Mouse (Mus musculus) intestine, postnatal 0 days (tissue): ENCODE measurements around the gene Slc39a7. TPM values are rescaled to one million over a fixed set of nuclear protein-coding genes. Genes with fewer than 3 reads are reported as not detected.

ENCODE experiments used
- ATAC-seq: fragments of 200-750 bp; cut with Nextera tagmentation; 2 replicates; pipeline ENCODE4 v1.8.0; 2017; ENCODE audit warnings: mild to moderate bottlenecking, moderate TSS enrichment, moderate library complexity
- H3K27ac ChIP-seq: fragments of 300-500 bp; sonication (generic); 2 replicates; pipeline ENCODE4 v1.5.1; 2014; ENCODE audit warnings: mild to moderate bottlenecking, low read depth, low read length, moderate library complexity
- H3K27me3 ChIP-seq: fragments of 300-500 bp; sonication (generic); replicated peaks from 2 replicates; pipeline ENCODE4 v1.6.1; 2014; ENCODE audit warnings: low read length, mixed read lengths; ENCODE audit not compliant: control insufficient read depth, insufficient read depth
- H3K36me3 ChIP-seq: fragments of 300-500 bp; sonication (generic); 2 replicates; pipeline ENCODE4 v1.6.1; 2014; ENCODE audit warnings: mild to moderate bottlenecking, moderate library complexity; ENCODE audit not compliant: control insufficient read depth, insufficient read depth
- H3K4me1 ChIP-seq: fragments of 300-500 bp; sonication (generic); replicated peaks from 2 replicates; pipeline ENCODE4 v1.6.1; 2014; ENCODE audit warnings: antibody characterized with exemption, low read length, mixed read lengths; ENCODE audit not compliant: control insufficient read depth, insufficient read depth
- H3K4me2 ChIP-seq: fragments of 300-500 bp; sonication (generic); replicated peaks from 2 replicates; pipeline ENCODE4 v1.6.1; 2014; ENCODE audit warnings: low read depth, mild to moderate bottlenecking, moderate library complexity
- H3K4me3 ChIP-seq: fragments of 300-500 bp; sonication (generic); 2 replicates; pipeline ENCODE4 v1.5.1; 2014; ENCODE audit warnings: low read depth, low read length
- H3K9ac ChIP-seq: fragments of 300-500 bp; sonication (generic); 2 replicates; pipeline ENCODE4 v1.6.1; 2014; ENCODE audit warnings: mild to moderate bottlenecking, low read depth, low read length
- H3K9me3 ChIP-seq: fragments of 300-500 bp; sonication (generic); 2 replicates; pipeline ENCODE4 v1.6.1; 2016; ENCODE audit warnings: mixed run types; ENCODE audit not compliant: control insufficient read depth
- CTCF ChIP-seq: sonication (generic); IDR thresholded peaks from 2 replicates; pipeline ENCODE4 v1.5.1; 2016; ENCODE audit warnings: low read depth, mild to moderate bottlenecking, control low read depth, antibody characterized with exemption, moderate library complexity
- WGBS: fragments of 180-500 bp; shearing (Covaris S2); extraction: QIAGEN DNeasy Blood & Tissue Kit; methylation state at CpG from one replicate; pipeline ENCODE4 v1.1.7; 2014; 5-methylcytosine and 5-hydroxymethylcytosine counted together
- polyA plus RNA-seq: library from polyadenylated mRNA; unstranded; fragments of >200 nt; fragmentation: Nextera tagmentation; extraction: Ambion mirVana; gene quantifications from 2 replicates; pipeline ENCODE4 v1.2.1, GENCODE M21; 2015

The Slc39a7 gene
- polyA plus RNA-seq, 1 experiment from 2014 or later, result 99.1 TPM

DNA sequence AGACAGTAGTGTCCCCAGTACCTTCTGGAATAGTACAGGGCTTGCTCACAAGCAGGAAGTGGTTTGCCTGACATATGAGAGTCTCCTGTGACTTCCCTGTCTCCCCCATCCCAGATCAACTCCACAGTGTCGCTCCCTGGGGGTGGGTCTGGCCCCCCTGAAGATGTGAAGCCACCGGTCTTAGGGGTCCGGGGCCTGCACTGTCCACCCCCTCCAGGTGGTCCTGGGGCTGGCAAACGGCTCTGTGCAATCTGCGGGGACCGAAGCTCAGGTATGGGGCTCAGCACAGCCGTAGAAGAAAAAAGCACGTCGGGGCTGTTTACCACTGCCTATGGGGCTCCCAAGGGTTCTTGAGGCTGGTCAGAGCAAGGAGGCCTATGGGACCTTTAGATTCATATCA, 2.0 kb upstream of the Slc39a7 start:
- TF ChIP-seq CTCF, result no peak; the same call in 1 of the 2 replicates
- peaks cover 47% of the 10 kb centered on the region for H3K36me3 ChIP-seq
- H3K4me3 ChIP-seq, result no peak overlapping the region

GRCm38 (mm10) chr17:34032806-34033205, 1.3 kb upstream of the Slc39a7 start:
- peak overlapping the region; percentile 94; the same call in 1 of the 2 replicates for H3K27ac ChIP-seq
- TF ChIP-seq CTCF, result no peak
- peak overlapping the region; percentile 70 for H3K4me3 ChIP-seq

More for the DNA sequence above, 2.0 kb upstream of the Slc39a7 start:
- H3K4me1 ChIP-seq, result 0 out of 2 replicates have a peak, but pooled peaks cover 7% of the 10 kb centered on the region
- H3K4me2 ChIP-seq, result no peak overlapping the region; the same call in none of the 2 replicates
- ATAC-seq, result no peak
- no peak overlapping the region for H3K27ac ChIP-seq
- WGBS, result 84% methylated on average over 9 of the region's 9 CpGs
- no peak overlapping the region for H3K9ac ChIP-seq
- H3K9me3 ChIP-seq, result no peaks in the 10 kb centered on the region
- no peaks in the 10 kb centered on the region for H3K27me3 ChIP-seq

GRCm38 (mm10) chr17:34032174-34032632, 721 bp upstream of the Slc39a7 start:
- no peaks in the 10 kb centered on the region for H3K27me3 ChIP-seq
- peak overlapping the region; percentile 70 for H3K4me3 ChIP-seq
- peaks cover 11% of the 10 kb centered on the region; the same call in 1 of the 2 replicates for H3K4me1 ChIP-seq
- WGBS, result 0% methylated on average over 19 of the region's 48 CpGs
- peaks cover 43% of the 10 kb centered on the region for H3K36me3 ChIP-seq
- TF ChIP-seq CTCF, result no peak
- peak overlapping the region; percentile 87 for H3K4me2 ChIP-seq
- H3K27ac ChIP-seq, result peak overlapping the region; percentile 94
- no peaks in the 10 kb centered on the region for H3K9me3 ChIP-seq
- peak overlapping the region; percentile 86 for H3K9ac ChIP-seq
- ATAC-seq, result peak; percentile 16

More at GRCm38 (mm10) chr17:34032806-34033205, 1.3 kb upstream of the Slc39a7 start:
- 57% methylated on average over 9 of the region's 9 CpGs for WGBS
- H3K4me1 ChIP-seq, result 0 out of 2 replicates have a peak, but pooled peaks cover 10% of the 10 kb centered on the region
- H3K4me2 ChIP-seq, result peak overlapping the region; percentile 87
- peak overlapping the region; percentile 86 for H3K9ac ChIP-seq
- no peaks in the 10 kb centered on the region for H3K9me3 ChIP-seq
- no peak for ATAC-seq
- peaks cover 49% of the 10 kb centered on the region for H3K36me3 ChIP-seq
- no peaks in the 10 kb centered on the region for H3K27me3 ChIP-seq

DNA sequence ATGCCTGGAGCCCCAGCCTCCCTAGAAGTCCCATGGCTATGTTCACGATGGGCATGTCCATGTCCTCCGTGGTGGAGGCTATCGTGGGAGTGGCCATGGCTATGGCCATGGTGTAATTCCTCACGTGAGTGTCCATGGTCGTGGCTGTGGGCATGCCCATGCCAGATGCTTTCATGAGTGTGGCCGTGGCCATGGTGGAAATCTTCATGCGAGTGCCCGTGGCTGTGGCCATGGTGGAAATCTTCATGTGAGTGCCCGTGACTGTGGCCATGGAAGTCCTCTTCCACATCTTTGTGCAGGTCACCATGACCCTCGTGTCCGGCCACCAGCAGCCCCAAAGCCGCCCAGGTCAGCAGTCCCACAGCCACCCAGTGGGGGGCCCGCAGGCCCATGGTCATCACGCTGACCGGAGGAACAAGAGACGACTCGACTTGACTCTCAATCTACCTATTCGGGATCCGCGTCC, 588 bp downstream of the Slc39a7 start:
- Histone ChIP-seq H3K9ac (peak overlapping the region; percentile 86), H3K4me2 (peak overlapping the region; percentile 87), H3K27ac (peak overlapping the region; percentile 94), H3K9me3 (no peaks in the 10 kb centered on the region), H3K4me1 (peaks cover 17% of the 10 kb centered on the region; the same call in 1 of the 2 replicates), H3K27me3 (no peaks in the 10 kb centered on the region), H3K4me3 (peak overlapping the region; percentile 70), H3K36me3 (peaks cover 29% of the 10 kb centered on the region)
- ATAC-seq, result peak; percentile 2; the same call in 1 of the 2 replicates
- WGBS, result 1% methylated on average over 20 of the region's 20 CpGs
- TF ChIP-seq CTCF, result peak; percentile 42

GRCm38 (mm10) chr17:34029890-34030595, 1.4 kb downstream of the Slc39a7 start:
- Histone ChIP-seq H3K9me3 (no peaks in the 10 kb centered on the region), H3K4me2 (peak overlapping the region; percentile 87), H3K27ac (no peak overlapping the region), H3K36me3 (peaks cover 23% of the 10 kb centered on the region), H3K27me3 (no peaks in the 10 kb centered on the region), H3K4me1 (peaks cover 24% of the 10 kb centered on the region; the same call in 1 of the 2 replicates), H3K9ac (peak overlapping the region; percentile 86), H3K4me3 (peak overlapping the region; percentile 70)
- ATAC-seq, result no peak
- WGBS, result 72% methylated on average over 21 of the region's 21 CpGs
- no peak for TF ChIP-seq CTCF

DNA sequence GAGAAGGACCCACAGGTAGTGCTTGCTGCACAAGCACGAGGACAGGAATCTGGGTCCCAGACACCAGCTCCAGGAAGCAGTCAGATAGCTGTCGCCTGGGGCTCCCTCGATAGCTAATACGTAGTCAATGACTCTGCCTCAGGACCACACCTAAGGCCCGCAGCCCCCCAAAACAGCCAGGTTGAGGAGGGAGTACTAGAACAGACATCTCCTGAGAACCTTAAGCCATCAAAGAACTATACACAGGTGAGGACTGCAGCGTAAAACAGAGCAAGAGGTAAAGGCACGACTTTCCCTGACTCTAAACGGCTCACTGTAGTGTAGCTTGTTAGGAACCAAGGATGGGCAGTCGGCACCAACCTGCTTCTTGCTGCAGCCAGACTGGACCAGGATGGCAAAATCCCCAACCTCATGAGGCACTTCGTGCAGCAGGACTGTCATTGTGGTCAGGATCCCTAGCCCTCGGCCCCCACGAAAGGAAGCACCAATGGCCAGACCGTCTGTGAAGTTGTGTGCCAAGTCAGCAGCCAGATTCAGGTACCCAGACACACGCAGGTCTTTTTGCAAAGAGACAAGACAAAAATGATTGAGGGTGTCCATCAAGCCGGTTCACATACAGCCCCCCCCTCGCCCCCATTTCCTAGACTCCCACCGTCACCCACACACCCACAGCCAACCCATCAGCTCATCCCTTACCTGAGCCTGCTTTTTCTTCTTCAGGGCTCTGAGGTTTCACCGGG, 2.2 kb downstream of the Slc39a7 start:
- Histone ChIP-seq H3K9ac (no peak overlapping the region), H3K27ac (no peak overlapping the region), H3K9me3 (no peaks in the 10 kb centered on the region), H3K4me2 (peak overlapping the region; percentile 87; the same call in 1 of the 2 replicates), H3K4me3 (no peak overlapping the region; the same call in 1 of the 2 replicates), H3K4me1 (peaks cover 24% of the 10 kb centered on the region; the same call in 1 of the 2 replicates), H3K36me3 (peaks cover 23% of the 10 kb centered on the region), H3K27me3 (no peaks in the 10 kb centered on the region)
- WGBS, result 88% methylated on average over 18 of the region's 18 CpGs
- TF ChIP-seq CTCF, result no peak
- no peak for ATAC-seq
